Mouse (Mus musculus): Measurements from ENCODE around the gene Incenp. TPM values are rescaled to one million over a fixed set of nuclear protein-coding genes. Genes with fewer than 3 reads are reported as not detected.
"Not testable (repeated sequence)": the region's sequence is repeated elsewhere in the genome, so short reads cannot be mapped to it uniquely, and the experiment has no call there.

Gene Incenp
- polyA plus RNA-seq, 1 experiment = 7.7 TPM

DNA sequence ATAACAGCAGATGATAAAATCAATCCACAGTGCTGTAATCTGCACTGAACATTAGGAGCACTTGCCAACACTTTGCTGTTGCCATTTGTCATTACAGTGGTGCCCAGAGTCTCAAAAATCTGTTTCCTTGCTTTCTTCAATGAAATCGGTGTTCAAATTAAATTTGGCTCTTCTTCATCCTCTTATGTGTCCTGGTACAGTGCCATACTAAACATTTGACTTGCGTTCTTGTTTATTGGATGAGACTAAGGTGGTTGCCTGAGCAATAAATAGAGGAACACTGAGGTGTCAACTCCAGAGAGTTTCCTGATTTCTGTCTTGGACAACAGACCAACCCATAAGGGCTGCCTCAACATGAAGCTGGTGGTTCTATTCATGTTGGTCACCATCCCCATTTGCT lies 52.1 kb downstream of the Incenp start, which contains the start of gene Scgb2a2:
Gene Scgb2a2, plus strand, starts transcription at position 301 of the 400 bp plus-strand sequence.
- no peaks in the 10 kb centered on the region for H3K4me1 ChIP-seq (ENCODE audit: control insufficient read depth, insufficient read depth, low read length)

DNA sequence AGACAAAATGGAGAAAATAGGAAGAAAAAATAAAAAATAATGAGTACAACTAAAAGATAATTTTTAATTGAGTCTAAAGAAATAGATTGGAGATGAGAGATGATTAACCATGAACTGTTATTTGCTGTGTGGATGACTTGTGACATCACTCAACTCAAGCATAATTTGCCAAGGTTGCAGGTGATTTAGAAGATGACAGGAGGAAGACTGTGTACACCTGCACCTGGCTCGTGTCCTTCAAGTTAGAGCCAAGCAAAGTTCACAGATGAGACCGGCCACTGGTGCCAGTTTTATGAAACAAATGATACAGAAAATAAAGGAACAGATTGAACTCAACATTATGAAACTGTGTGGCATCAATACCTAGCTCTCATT lies 62.0 kb downstream of the Incenp start:
- WGBS = 50% methylated on average over 2 of the region's 2 CpGs
- no peak for DNase-seq
- H3K4me3 ChIP-seq (replicated peaks; ENCODE audit: extremely low read depth, low read depth, low read length) = no peak overlapping the region
- H3K4me1 ChIP-seq (ENCODE audit: control insufficient read depth, insufficient read depth, low read length) = no peaks in the 10 kb centered on the region
- TF ChIP-seq POLR2A (IDR thresholded peaks at IDR 0.05; ENCODE audit: borderline replicate concordance, extremely low read depth, low read depth, low read length) (no peak), CTCF (IDR thresholded peaks at IDR 0.05; ENCODE audit: insufficient read depth, low read length) (no peak)

More for the DNA sequence above, 52.1 kb downstream of the Incenp start, which contains the start of gene Scgb2a2:
- no peak for DNase-seq
- H3K4me3 ChIP-seq (replicated peaks; ENCODE audit: extremely low read depth, low read depth, low read length) = no peak within 1 kb of the TSS
- TF ChIP-seq CTCF (IDR thresholded peaks at IDR 0.05; ENCODE audit: insufficient read depth, low read length) (no peak), POLR2A (IDR thresholded peaks at IDR 0.05; ENCODE audit: borderline replicate concordance, extremely low read depth, low read depth, low read length) (no peak)
- 70% methylated on average over 2 of the region's 2 CpGs for WGBS

DNA sequence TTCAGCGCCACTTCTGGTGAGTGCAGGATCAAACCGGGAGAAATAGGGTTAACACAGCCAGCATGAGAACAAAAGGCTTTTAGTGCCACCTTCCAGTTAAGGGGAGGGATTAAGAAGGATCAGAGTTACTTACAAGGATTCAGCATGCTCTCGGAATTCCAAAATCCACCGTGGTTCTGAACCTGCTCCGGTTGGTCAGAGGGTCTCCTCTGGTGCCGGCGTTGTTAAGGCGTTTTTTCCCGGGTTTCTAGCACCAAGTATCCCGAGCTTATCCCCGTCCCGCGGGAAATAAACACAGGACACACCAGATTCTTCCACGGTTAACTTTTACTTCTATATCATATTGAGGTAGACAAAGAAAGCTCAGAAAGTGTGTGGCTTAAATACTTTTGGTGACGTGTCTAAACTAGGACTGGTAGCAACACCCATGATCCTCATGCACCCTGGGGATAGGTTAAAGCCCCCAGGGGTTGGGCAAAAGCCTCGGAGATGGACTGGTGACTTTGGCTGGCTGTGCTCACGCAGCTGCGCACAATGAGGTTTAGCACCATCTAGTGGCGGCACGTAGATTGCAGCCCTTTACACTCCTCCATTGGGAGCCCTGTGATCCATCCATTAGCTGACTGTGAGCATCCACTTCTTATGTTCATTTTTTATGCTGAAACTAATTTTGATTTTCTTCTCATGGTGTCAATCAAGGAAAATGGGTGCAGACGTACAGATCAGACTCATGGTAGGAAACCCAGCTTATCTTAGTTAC lies 62.6 kb downstream of the Incenp start:
- peak overlapping the region; percentile 36 for H3K4me3 ChIP-seq (replicated peaks; ENCODE audit: extremely low read depth, low read depth, low read length)
- DNase-seq = peak; percentile 33
- H3K4me1 ChIP-seq (ENCODE audit: control insufficient read depth, insufficient read depth, low read length) = not testable (repeated sequence)
- 15% methylated on average over 19 of the region's 21 CpGs for WGBS

Other genes starting within 250 kb of the Incenp start
- not detected in 2 replicates for gene Scgb2a2, start 52.0 kb downstream of the Incenp start, polyA plus RNA-seq (2012; rRNA removed)
- 4,642 and 7,955 TPM in 2 replicates for gene Fth1, start 81.0 kb upstream of the Incenp start, polyA plus RNA-seq (2012; rRNA removed)
- 2.3 and 3.1 TPM in 2 replicates for gene Best1, start 102.1 kb upstream of the Incenp start, polyA plus RNA-seq (2012; rRNA removed)
- 10.5 and 13.8 TPM in 2 replicates for gene Rab3il1, start 102.1 kb upstream of the Incenp start, polyA plus RNA-seq (2012; rRNA removed)
- gene Fads3, start 142.0 kb upstream of the Incenp start, polyA plus RNA-seq (2012; rRNA removed) = 283 and 341 TPM in 2 replicates
- gene Fads2, start 202.2 kb upstream of the Incenp start, polyA plus RNA-seq (2012; rRNA removed) = 62.3 and 87.2 TPM in 2 replicates